Mouse (Mus musculus) spleen, postnatal 36 days (tissue): Measurements from ENCODE around the gene Gm3625.

ENCODE experiments used
- DNase-seq, 2 experiments: peaks; one replicate each; pipeline ENCODE4 v3.0.0; 2022; ENCODE audit warnings: low spot score in 2 of 2, mixed read lengths in 1 of 2

The Gm3625 gene

DNA sequence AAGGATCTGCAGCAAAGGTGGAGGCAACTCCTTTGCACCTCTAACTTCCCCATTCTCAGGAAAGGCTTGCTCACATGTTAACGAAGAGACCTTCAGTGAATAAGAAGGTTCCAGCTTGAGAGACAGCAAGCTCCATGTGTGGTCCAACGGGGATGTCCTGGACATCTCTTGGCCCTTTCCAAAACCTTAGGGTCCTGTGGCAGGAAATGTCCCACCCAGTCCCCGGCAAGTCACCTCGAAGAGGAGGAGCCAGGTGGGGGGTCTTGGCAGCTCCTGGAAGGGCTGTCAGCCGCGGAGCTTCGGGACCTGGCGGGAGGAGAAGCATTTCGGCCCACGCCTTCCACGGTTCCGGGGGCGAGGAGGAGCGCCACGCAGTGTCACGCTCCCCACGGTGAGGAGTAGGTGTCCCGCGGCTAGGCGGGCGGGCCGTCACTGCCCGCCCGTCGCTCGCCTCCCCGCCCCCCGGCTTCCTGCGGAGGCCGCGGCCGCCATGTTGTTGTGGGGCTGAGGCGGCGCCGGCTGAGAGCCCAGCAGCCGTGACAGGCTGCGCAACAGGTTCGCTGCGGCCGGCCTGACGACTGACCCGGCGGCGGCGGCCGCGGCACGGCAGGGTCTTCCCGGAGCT is at the start of gene Gm3625, which contains the start of gene Itsn2:
TSS of gene Gm3625 (minus strand) at position 387 of the 625 bp plus-strand sequence.
TSS of gene Itsn2 (plus strand) at position 98 of the 625 bp plus-strand sequence.
- DNase-seq, result peak; percentile 80 to 82

DNA sequence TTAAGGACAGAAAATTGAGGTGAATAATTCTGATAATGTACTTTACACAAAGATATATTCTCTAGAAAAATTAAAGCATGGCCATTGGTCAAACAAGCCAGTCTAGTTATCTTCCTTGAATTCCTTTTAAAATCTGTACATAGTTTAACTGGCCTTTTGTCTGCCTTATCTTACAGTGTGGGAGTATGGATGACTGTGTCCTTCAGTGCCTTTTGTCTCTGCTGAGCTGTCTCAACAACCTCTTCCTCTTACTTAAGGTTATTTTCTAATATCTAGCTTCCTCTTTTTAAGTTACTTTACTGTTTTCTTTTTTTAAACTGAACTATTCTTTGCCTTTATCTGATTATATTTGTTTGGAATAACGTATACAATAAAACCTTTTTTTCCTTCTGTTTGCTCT is 48.0 kb upstream of the Gm3625 start:
- no peak for DNase-seq

DNA sequence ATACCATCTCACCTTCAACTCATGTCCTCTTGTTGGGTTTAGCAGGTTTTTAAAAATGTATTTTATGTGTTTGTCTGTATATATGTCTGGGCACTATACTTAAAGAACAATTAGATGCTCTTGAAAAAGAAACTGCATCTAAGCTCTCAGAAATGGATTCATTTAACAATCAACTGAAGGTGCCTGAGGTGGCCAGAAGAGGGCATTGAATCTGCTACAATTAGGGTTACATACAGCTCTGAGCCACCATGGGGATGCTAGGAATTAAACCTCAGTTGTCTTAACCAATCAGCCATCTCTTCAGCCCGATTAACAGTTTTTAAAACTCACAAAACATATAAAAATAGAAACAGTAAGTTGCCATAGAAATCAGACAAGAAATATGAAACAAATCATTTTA is 45.7 kb upstream of the Gm3625 start:
- DNase-seq, result no peak

DNA sequence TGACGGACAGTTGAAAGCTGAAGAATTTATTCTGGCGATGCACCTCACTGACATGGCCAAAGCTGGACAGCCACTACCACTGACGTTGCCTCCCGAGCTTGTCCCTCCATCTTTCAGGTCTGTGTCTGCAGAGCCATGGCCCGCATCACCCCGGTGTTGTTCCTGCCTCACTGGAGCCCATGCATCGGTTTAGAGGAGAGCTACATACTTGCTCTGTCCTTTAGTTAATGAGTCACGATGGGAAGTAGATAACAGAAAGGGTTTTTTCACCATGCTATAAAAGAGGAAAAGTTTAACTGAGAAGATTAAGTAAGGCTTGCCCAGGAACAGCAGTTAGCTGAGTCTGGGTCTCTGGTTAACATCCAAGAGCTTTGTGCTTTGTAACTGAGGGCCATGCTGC is 40.2 kb upstream of the Gm3625 start:
- no peak for DNase-seq

DNA sequence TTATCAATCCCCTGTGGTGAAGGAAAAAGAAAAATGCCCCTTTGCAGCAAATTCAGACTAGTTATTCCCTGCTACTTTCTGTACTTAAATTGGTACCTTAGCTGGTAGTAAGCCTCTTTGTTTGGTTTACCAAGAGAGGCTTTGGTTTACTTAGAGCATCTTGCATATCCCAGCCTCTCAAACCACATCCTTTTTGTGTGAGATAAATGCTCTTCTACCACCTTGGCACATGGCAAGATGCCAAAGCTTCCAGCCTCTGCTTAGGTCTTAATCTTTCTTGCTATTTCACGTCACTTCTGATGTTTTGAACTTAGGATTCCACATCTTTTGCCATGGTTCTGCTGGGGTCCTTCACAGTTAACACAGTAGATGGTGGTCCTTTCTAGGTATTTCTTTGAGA is 31.5 kb upstream of the Gm3625 start:
- DNase-seq, result no peak

DNA sequence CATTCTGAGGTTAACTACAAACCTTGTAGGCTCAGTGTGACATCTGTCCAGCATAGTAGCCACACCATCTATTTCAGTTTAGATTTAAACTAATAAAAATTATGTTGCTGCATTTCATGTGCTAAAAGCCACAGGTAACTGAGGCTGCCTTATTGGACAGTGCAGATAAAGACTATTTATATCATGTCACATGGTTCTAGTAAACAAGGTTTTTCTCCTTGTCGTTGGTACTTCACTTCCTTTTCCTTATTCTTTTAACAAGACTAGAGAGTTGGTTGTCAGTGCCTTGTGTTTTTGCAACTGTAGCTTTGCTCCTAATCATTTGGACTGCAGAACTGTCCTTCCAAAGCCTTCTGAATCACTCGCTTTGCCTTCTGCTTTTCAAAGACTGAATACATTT is 22.0 kb upstream of the Gm3625 start:
- DNase-seq, result no peak

DNA sequence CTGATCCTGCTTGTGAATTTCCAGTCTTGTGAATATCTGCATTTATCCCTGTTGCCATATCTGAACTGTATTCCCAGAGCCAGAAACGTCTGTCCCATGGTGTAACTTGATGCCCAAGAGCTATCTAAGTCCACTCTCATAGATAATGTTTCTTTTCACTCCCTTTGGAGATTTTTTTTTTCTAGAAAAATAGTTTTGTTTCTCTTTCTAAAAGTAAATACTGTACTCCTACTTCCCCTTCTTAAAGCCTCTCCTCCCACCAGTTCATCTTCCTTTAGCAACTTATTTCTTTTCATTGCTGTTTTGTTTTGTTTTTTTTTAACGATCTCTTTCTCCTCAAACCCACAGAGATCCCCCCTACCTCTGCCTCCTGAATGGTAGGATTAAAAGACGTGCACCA is 13.9 kb upstream of the Gm3625 start:
- DNase-seq, result no peak

DNA sequence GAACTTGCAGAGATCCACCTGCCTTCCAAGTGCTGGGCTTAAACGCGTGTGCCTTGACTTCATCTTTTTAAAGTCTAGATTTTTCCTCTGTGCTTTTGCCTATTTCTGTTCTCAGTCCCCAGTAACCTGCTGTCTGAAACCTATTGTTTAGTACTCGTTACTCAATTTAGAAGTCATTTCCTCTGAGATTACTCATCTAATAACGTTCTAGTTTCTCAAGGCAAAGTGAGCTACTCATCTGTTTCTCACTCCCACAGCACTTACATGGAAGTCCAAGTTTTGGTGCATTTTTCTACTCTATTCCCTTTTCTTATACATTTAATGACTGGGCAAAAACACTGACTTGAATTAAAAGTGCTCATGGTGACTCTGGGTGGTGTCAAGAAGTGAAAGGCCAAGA is 7.0 kb upstream of the Gm3625 start:
- DNase-seq, result no peak

DNA sequence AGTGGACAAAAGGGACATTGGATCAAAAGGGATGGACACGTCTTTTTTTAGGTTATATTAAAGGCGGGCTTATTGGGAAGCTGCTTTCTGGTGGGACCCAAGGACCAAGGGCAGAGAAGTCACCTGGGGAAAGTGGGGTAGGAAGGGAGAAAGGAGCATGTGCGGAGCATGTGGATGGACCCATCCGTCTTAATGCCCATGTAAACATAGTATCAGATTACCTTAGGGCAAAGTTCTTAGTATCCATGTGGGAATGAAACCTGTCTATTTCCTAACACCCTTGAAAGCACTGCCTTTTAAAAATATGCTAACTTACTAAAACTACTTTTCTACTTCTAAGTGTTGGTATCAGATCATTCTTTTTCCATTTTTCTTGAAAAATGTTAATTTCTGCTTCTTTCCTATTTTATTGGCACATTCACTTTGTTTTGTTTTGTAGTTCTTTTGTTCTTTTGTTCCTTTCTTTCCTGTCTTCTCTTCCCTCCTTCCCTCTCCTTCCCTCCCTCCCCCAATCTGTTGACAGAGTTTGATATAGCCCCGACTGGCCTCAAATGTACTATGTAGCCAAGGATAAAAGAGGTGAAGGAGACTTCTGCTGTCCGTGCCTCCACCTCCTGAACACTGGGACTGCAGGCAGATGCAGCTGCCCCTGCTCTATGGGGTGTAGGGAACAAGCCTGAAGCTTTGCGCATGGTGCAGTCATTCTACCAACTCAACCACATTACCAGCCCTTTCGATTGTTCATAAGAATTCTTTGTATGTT is 6.1 kb upstream of the Gm3625 start:
- no peak for DNase-seq

DNA sequence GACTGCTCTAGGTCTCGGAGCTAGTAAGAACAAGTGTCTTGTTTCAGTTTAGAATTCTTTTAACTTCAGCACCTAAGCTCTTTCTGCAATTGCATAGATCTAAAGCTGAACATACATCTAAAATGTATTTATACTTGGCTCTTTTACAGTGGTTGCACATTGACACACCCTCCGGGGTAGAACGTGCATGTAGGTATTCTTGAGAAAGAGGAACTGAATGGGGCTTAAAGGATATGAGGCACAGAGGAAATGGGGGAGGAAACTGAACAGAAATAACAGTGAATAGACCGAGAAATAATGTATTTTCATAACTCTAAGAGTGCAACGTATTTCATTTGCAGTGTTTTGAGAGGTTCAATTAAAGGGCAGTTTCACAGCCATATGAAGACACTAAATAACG is 2.3 kb upstream of the Gm3625 start:
- peak; percentile 73 to 81 for DNase-seq

DNA sequence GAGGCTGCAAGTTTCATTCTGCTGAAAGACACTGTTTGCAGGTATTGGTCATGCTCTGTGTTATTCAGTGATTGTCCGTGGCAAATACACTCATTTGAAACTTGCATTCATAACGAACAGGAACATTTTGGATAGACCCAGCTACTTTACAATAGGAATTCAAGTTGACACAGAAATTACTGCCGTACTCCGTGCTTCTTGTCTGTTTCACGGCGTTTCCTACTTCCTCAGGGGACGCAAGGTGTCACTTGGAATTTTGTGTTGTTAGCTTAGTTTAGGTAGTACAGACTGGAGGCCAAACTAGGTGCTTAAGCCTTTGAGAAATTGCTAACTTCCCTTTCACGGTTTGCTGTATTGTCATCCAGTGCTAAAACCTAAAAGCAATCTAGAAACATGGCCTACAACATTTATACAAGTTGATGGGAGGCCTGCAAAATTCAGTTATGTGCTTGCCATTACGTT is 1.2 kb upstream of the Gm3625 start:
- no peak for DNase-seq

DNA sequence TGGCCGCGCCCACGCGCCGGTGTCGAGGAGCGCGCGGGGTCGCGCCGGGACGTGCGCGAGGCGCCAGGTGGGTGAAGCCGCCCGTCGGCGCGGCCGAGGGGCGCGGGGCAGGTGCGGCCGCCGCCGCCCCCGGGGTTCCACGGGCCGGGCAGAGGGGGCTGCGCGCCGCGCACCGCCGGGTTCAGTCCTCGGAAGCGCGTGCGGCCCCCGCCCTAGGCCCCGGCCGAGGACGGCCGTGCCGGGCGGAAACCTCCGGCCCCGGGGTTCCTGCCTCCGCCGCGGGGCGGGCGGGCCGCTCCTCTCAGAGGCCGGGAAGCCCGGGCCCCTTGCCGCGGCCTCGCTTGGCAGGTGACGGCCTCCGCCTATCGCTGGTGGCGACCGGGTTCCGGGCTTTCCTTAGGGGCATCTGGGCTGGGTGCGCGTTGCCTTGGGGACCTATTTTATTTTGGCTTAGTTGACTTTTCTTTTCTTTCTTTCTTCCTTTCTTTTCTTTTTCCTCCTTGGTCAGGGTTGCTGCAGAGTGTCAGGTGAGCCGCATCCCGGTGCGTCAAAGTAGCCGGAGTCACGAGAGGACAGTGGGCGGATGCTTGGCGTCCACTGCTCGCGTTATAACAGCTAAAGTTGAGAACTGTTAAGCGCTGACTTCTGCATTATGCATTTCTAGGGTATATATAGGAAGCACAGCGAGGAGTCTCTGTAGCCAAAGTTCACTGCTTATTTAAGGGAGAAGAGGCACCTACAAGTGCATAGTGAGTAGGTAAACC is 621 bp upstream of the Gm3625 start:
- peak; percentile 59 to 62 for DNase-seq

DNA sequence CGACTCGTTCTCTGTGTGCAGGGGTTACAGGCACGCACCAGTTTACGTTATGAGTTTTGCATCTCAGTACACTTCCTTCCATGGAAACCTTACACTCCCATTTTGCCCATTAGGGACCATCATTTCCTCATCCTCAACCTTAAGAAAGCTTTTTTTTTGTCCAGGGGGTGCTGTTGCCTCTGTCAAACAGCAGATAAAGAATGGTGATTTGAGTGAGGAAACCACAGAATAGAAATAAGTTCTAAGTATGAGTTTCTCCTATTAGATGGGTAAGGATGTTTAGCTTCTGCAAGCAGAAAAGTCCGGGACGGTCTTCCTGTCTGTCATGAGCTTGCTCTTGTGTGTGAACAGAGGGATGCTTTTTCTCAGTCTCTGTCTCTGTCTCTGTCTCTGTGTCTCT is 702 bp downstream of the Gm3625 start:
- peak; percentile 8 to 37 for DNase-seq

DNA sequence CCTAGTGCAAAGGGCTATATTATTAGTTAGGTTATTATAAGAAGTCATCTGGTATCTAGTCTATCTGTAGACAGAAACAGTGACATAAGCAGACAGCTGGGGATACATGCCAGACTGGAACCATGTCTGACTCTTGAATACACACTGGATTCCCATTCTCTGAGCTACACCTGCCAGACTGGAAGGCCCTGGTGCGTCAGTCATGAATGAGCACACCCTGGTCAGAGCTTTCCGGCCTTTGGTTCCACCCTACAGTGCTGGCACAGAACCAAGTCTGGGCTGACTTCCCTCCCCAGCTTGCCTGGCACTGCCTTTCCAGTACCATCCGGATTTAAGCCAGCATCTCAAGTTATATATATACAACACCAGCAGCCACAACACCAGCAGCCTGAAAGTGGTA is 4.1 kb downstream of the Gm3625 start:
- DNase-seq, result no peak

DNA sequence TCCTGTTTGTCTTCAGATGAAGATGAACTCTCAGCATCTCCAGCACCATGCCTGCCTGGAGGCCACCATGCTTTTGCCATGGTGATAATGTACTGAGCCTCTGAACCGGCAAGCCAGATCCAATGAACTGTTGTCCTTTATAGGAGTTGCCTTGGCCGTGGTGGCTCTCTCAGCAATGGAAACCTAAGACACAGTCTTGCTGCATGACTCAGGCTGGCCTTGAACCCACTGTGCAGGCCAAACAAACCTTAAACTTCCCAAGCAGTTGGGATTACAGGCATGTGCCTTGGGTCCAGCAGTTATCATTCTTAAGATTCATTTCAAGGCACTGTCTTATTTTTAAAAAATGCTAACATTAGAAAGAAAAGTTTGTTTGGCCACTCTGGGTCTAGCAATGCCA is 4.9 kb downstream of the Gm3625 start:
- no peak for DNase-seq

DNA sequence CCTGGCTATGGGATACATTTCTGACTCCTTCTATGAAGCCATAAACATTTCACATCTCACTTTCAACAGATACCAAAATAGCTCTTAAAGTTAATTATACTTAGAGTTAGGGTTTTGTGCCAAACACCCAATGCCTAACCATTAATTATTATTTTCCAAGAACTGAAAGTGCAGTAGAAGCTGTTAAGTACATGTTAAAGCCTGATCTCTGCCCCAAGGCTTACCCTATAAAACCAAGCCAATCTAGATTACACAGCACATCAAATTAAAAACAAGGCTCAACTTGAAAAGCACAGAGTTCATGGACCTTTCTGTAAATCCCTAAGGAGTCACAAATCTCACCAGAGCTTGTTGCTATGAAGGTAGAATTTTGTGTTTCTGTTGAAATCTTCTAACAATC is 10.4 kb downstream of the Gm3625 start:
- no peak for DNase-seq

DNA sequence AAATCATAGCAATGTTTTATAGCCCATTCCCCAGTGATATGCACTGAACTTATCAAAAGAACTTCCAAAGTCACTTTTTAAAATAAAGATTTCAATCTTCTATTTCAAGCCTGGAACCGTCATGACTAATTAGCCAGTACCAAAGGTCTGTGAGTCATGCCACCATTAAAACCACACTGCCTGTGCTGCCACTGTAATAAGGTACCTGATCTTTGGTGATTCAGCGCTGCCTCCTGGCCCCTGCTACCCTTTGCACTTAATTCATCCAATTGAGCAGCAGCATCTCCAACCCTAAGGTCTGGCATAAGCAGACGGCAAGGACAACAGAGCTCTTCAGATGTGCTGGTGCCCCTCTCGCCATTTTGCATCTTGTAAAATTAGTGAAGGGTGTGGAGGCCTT is 18.7 kb downstream of the Gm3625 start:
- DNase-seq, result no peak

DNA sequence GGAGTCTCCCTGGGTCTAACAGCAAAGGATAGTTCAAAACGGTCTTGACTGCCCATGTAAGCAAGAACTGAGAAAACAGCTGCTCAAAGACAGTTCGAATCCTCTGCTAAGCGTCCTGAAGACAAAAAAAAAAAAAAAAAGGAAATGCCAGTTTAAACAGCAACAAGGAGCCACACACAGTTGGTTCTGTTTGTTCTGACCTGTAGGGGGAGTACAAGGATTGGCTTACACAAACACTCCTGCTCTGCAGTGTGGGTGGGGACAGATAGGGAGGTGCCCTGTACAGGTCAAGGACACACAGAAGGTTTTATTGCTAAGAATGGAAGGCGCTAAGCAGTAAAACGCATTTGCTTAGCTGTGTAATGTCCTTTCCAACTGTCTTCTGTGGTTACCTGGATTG is 20.9 kb downstream of the Gm3625 start:
- DNase-seq, result peak; percentile 66 to 74

DNA sequence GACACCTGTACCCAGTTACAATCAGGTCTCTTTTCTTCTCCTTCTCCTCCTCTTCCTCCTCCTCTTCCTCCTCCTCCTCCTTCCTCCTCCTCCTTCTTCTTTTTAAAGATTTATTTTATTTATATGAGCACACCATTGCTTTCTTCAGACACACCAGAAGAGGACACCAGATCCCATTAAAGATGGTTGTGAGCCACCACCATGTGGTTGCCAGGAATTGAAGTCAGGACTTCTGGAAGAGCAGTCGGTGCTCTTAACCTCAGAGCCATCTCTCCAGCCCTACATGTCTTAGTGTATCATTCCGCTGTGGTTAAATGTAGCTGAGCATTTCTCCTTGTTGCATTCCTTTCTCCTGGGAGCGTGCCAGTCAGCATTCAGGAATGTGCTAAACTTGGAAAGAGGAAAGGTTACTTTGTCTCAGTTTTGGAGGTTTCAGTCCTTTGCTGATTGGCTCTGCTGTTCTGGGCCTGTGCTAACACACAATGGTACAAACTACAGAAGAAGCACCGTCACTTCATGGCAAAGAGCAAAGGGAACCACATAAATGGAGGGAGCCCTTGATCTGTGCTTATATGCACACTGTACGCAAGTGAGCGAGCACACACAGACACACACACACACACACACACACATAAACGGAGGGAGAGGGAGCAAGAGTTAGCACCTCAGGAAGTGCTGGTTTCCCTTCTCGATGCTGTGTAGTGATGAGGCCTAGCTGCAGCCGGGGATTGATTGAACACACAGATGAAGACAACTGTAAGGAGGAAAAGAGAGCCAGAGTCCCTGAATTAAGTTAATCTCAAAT is 34.0 kb downstream of the Gm3625 start:
- no peak for DNase-seq

DNA sequence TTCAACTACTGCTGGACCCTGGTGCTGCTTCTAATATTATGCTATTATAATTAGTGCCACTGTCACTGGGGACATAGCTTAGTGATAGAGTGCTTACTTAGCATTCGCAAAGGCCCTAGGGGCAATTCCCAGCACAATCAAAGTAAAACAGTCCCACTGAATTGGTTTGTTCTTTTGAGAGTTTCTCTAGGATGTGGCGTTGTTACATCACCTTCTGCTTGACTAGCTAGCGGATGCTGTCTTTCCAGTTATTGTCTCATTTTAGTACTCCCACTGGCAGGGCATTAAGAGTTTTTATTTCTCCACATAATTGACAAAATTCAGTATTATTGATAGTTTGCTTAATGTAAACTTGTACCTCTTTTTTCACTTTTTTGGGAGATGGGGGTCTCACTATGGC is 34.7 kb downstream of the Gm3625 start:
- DNase-seq, result no peak

DNA sequence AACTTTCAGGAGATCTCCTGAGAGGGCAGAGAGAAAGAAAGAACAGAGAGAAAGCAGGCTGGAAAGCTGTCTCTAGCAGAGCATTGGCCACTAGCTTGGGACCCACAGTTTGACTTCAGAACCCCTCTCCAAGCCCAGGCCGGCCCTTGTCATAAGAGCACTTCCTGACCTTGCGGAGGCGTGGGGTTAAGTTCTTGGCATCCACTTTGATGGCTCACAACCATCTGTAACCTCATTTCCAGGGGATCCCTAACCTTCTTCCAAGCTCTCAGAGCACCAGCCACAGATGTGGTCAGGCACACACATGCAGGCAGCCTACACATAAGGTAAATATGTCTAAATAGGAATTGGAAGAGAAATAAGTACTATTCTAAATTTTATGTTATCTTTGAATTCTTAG is 35.3 kb downstream of the Gm3625 start:
- no peak for DNase-seq

DNA sequence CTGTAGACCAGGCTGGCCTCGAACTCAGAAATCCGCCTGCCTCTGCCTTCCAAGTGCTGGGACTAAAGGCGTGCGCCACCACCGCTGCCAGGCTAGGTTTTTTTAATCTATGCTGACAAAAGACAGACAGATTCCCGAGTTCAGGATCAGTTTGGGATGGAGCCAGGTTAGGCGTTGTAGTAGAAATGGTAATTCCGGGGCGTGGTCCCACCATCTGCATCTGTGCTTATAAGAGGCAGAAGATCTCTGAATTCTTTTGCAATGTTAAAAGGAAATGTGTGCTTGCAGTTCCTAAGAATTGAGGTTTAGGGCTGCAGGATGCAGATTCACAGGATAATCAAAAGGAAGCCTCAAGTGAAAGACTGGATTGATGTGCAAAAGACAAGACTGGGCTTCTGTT is 35.8 kb downstream of the Gm3625 start:
- no peak for DNase-seq
